Mouse (Mus musculus) liver, adult 2 months (tissue): ENCODE data around the gene Hddc3.

ENCODE experiments used
- CTCF ChIP-seq: fragments of 200-500 bp; IDR thresholded peaks from 2 replicates; pipeline ENCODE4 v1.5.1; 2011; ENCODE audit warnings: low read depth, low read length, control low read depth
- POLR2A ChIP-seq: fragments of 200-500 bp; IDR thresholded peaks from 2 replicates; pipeline ENCODE4 v1.6.1; 2011; ENCODE audit warnings: low read length, control low read depth; ENCODE audit not compliant: insufficient read depth; ENCODE audit errors: extremely low read depth

GRCm38 (mm10) chr7:80369461-80369860 is 26.6 kb downstream of the Hddc3 start:
- TF ChIP-seq CTCF, result no peak
- TF ChIP-seq POLR2A, result no peak
